Mouse (Mus musculus): ENCODE measurements around the gene Rps6kb2. TPM values are rescaled to one million over a fixed set of nuclear protein-coding genes. Genes with fewer than 3 reads are reported as not detected.
"Not testable (repeated sequence)": the region's sequence is repeated elsewhere in the genome, so short reads cannot be mapped to it uniquely, and the experiment has no call there.

Gene Rps6kb2
- total RNA-seq, 2 experiments from 2014 or later, result 16.5 to 16.8 TPM

DNA sequence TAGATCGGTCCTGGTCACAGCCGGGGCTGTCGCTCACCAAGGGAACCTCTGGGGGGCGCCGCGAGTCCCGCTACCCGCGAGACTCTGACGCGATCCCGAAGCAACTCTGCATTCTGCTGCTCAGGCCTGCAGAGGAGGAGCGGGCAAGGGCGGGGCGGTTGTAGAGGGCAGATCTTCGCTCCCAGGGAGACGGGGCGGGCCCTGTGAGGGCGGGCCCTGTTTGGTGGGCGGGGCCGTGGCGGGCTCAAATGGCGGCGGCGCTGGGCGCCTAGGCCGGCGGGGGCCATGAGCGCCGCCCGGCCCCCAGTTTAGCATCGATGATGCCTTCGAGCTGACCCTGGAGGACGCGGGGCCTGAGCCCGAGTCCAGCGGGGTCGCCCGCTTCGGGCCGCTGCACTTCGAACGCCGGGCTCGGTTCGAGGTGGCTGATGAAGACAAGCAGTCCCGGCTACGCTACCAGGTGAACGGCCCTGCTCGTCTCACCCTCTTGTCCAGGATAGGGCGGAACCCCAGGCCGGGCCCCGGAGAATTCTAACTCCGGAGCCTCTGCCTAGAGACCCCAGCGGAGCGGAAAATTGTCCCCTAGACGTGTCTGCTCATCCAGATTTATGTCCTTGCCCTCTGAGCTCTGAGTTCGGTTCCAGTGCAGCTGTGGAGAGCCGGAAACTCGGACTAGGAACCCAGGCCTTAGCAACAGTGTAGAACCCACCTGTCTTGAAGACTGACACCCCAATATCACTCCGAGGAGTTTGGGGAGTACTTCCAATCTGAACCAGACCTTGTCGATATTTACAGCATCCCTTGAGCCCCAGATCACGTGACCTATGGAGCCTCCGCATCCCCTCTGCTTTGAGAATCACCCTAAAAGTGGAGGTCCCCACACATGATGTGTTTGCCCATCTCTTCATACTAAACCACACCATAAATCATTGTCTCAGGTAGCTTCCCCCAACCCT is 37.1 kb downstream of the Rps6kb2 start, which contains the start of gene Aip:
TSS of gene Aip (minus strand) at position 118 of the 956 bp plus-strand sequence.
- intact Hi-C loops (cut with DNase I), result loop anchor here (2.0 kb wide), 1 partner anchor 37 kb away; the partner anchor contains the start of gene Rps6kb2
- peak; percentile 97 for DNase-seq (ENCODE audit: low spot score)

DNA sequence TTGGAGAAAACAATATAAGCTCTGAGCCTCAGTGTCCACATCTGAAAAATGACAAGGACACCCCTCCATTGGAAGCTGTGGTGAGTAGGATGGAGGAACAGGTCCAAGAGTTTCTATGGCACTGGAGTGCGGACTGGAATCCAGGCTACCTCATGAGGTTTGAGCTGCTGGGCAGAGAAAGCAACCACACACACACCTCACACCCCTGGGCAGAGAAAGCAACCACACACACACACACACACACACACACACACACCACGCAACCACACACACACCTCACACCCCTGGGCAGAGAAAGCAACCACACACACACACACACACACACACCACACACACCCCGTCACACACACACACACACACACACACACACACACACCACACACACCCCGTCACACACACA is 37.9 kb downstream of the Rps6kb2 start:
- DNase-seq (ENCODE audit: low spot score); intact Hi-C loops (cut with DNase I): not testable (repeated sequence)

DNA sequence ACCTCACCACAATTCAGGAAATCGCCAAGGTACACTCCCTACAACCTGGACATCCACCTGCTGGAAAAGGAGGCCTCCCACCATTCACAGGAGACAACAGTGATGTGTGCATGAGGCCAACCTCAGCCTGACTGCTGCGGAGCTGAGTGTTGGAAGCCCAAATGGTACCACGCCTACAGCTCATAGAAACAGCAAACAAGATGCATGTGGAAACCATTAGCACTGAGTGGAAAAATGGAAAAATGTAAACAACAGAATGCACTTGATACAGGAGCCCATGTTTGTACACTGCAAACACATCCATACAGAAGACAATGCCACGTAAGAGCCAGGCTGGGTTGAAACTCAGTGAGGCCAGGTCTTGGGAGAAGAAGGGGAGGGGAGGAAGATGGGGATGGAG is 38.7 kb downstream of the Rps6kb2 start:
- intact Hi-C loops (cut with DNase I), result loop anchor here (5.0 kb wide), 1 partner anchor 103 kb away; no protein-coding TSS in a partner anchor
- no peak for DNase-seq (ENCODE audit: low spot score)

DNA sequence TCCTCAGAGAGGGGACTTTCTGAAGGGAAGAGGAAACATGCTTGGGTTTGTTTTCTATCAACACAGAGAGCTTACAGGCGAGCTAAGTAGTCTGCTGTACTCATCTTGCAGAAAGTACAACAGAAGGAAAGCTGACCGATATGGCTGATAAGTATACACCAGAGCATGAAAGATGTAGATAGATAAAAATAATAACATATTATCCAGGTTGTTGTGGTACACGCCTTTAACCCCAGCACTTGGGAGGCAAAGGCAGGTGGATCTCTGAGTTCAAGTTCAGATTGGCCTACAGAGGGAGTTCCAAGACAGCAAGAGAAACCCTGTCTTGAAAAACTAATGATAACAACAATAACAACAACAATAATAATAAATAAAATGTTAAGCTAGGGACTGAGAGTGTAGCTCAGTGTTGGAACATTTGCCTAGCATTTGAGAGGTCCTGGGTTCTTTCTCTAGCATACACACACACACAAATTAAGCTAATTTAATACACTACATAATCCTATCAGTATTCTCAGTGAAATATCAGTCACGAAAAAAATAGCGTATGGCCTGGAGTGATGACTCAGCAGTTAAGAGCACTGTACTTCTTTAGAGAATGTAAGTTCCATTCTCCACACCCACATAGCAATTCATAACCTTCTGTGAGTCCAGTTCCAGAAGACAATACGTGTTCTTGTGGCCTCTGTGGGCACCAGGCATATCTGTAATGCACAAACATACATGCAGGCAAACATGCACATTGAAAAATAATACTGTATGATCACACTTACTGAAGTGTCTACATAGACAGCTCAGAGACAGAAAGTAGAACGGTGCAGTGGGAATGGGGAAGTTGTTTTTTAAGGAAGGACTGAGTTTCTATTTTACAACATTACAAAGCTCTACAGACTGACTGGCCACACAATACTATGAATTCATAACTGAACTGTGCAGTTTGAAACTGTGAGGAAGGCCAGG is 40.5 kb downstream of the Rps6kb2 start:
- intact Hi-C loops (cut with DNase I), result loop anchor here (5.0 kb wide), 1 partner anchor 105 kb away; no protein-coding TSS in a partner anchor
- no peak for DNase-seq (ENCODE audit: low spot score)

DNA sequence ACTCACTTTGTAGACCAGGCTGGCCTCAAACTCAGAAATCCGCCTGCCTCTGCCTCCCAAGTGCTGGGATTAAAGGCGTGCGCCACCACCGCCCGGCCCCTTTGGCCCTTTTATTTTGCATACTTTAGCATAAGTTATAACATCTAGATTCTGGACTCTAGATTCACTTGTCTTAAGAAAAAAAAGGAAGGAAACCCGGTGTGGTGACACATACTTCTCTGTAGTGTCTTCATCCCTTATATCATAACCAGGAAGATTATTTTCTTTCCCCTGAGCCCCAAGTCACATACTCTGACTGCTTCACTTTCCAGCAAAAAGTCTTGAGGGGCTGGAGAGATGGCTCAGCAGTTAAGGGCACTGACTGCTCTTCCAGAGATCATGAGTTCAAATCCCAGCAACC is 41.3 kb downstream of the Rps6kb2 start:
- intact Hi-C loops (cut with DNase I), result loop anchor here (5.0 kb wide), 1 partner anchor 105 kb away; no protein-coding TSS in a partner anchor
- DNase-seq (ENCODE audit: low spot score), result not testable (repeated sequence)

DNA sequence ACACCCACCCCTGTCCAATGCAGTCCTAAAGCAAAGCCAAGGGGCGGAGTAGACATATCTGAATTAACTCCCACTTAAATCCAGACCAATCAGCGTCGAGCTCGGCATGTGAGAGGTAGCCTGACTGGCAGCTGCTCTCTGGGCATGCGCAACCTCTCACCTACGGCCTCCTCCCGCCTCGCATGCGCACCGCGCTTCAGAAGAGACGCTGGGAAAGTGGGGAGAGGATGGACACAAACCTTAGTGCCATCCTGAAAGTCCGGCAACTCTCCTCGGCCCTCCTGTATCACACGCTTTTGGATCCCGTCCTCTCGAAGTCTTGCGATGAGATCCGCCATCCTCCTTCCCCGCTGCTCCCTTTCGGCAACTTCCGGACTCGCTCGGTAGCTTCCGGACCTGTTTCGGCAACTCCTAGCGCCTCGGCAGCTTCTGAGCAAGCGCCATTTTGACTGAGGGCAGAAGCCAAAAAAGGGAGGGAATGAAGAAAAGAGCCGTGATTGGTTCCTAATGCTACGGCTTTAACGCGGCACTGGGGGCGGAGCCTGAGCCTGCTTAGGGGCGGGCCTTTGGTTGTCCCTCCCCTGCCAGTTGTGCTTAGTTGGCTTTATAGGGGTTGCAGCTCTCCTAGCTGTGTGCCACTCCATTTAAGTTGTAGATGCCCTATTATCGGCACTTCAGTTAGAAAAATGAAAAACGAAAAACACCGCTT is 41.9 kb downstream of the Rps6kb2 start:
- intact Hi-C loops (cut with DNase I), result loop anchor here (5.0 kb wide), 1 partner anchor 106 kb away; no protein-coding TSS in a partner anchor
- peak; percentile 94 for DNase-seq (ENCODE audit: low spot score)

DNA sequence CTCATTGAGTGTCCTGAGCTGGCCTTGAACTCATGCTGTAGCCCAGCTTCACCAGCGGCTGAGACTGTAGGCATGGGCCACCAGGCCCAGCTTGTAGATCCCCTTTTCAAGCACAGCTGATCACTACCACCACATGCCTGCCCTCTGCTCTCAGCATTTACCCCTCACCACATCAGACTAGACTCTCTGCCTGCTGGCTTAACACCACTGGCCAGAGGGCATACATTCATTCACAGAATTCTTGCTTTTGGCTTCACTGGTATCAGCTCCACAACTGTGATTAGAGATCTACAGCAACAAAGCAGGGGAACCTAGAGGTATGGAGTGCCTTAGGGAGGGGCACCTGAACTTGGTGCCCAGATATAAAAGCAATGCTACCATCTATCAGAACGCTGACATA is 42.7 kb downstream of the Rps6kb2 start:
- DNase-seq (ENCODE audit: low spot score), result no peak
- intact Hi-C loops (cut with DNase I), result loop anchor here (5.0 kb wide), 1 partner anchor 107 kb away; no protein-coding TSS in a partner anchor

DNA sequence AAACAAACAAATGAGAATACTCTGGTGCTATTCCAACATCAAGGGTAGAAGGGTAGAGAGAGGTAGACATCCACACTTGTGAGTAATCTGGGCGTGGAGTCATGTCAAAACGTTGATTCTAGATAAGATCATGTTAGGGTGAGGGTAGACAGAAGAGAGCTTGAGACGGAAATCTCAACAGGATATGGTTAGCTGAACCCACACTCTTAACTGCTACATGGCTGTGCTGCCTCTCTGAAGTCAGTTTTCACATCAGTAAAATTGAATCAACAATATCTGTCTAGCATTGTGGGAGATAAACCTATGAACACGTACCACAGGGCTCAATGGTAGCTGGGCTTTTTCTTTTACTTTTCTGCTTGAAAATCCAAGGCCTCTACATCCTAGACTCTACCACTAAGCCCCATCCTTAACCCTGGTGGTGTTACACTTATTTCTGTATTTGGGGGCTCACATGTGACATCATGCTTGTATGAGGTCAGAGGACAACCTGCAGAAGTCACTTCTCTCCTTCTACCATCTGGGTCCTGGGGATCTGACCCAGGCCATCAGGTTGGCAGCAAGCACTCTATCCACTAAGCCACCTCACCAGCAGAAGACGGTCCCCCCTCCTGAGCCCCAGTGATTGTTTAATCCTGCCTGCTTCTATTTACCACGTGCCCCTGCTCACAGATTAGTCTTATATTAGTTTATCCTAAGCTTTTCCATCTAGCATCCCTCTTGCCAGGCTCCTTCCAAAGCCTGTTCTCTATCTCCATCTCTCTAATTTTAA is 43.3 kb downstream of the Rps6kb2 start:
- DNase-seq (ENCODE audit: low spot score), result no peak
- intact Hi-C loops (cut with DNase I), result loop anchor here (2.0 to 5.0 kb wide), 2 partner anchors 19 to 107 kb away; no protein-coding TSS in a partner anchor

DNA sequence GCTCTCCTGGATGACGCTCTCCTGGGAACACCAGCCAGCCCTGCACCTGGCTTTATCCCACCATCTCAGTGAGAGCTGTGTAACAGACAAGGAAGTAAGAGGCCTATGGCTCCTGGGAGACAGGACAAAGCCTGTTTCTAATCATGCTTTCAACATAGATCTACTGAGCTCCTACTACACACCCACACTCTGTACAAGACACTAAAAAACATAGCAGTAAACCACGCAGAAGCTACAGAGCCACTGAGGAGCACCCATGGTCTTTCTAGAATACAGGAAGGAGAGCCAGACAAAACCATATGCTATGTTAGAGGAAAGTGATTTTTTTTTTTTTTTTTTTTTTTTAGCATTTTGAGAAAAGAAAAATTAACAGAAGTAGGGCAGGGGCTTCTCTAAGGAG is 44.8 kb downstream of the Rps6kb2 start:
- intact Hi-C loops (cut with DNase I), result loop anchor here (2.0 kb wide), 1 partner anchor 18 kb away; no protein-coding TSS in a partner anchor
- no peak for DNase-seq (ENCODE audit: low spot score)

DNA sequence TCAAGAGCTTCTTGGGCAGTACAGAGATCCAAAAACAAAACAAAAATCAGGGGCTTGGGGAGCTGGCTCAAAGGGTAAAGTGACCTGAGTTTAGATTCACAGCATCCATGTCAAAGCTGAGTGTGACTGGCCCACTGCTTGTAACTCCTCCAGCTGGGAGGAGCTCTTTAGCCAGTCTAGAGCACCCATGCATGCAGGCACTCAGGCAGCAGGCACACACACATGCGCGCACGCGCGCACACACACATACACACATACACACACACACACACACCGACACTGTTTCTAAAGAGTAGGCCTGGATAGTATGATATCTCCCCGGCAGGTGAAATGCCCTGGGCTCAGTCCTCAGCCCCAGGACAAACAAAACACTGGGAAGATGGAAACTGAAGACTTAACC is 46.1 kb downstream of the Rps6kb2 start:
- intact Hi-C loops (cut with DNase I), result no loop called here

DNA sequence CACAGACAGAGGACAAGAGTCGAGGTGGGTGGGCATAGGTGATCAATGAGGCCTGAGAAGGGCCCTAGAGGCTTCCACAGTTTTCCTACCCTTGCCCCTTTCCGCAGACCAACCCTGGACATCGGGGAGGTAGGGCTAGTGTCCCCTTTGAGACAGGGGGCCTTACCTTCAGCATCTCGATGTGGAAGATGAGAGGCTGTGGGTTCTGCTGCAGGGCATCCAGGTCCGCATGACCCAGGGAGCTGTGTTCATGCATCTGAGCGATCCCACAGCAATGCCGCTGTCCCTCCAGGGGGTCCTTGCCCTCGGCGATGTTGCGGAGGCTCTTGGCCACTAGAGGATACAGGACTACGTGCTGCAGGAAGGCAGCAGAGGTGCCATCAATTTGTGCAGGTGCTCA is 47.3 kb downstream of the Rps6kb2 start:
- no peak for DNase-seq (ENCODE audit: low spot score)
- intact Hi-C loops (cut with DNase I), result no loop called here

More for the DNA sequence above, 46.1 kb downstream of the Rps6kb2 start:
- no peak for DNase-seq (ENCODE audit: low spot score)

DNA sequence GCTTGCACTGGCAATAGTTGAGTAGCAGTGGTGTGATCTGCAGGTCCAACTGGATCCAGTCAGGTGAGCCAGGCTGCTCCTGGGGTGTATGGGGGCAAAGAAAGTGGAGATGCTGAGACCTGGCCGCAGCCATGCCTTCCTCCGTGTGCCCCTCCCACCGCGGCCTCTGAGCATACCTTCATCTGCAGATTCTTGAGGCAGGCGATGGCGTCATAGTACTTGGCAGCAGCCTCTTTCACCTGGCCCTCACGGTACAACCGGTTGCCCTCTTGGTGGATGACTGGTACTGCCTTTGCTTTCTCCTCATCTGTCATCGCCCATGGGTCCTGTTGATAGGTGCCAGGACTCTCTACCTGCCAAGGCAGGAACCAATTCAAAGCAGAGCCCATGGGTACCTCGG is 48.0 kb downstream of the Rps6kb2 start:
- intact Hi-C loops (cut with DNase I), result no loop called here
- no peak for DNase-seq (ENCODE audit: low spot score)

DNA sequence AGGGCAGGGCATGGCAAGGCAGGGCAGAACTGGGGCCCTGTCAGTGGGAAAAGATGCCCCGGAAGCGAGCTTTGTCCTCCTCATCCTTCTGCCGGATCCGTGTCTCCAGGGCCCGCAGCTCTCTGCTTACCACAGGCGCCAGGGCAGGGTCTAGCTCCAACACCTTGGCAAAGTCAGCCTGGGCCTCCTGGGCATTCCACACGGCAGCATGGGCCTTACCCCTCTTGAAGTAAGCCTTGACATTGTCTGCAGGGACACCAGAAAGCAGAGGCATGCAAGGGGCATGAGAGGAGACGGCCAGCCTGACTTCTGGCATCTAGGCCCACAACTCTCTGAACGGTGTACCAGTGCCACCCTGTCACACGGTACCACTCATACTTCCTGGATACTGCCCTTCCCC is 48.6 kb downstream of the Rps6kb2 start:
- DNase-seq (ENCODE audit: low spot score), result no peak
- intact Hi-C loops (cut with DNase I), result no loop called here

DNA sequence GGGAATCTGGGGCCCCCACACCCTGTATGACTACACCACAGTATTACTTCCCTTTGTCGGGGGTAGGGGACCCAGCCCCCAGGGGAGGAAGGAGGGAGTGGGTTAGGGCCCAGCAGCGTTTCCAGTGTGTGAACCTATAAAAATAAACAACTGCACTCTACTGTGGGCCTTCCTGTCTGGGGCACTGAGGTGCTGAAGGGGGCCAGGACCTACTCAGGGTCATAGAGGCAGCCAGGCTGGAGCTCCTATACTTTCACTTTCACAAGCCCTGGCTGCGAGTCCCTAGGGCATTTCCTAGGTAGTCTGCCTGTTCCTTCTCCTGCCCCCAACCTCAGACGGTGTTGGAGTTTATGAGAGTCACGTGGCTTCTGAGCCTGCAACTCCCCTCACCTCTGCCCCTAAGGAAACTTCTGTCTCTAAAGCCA is 49.3 kb downstream of the Rps6kb2 start:
- no peak for DNase-seq (ENCODE audit: low spot score)
- intact Hi-C loops (cut with DNase I), result no loop called here

DNA sequence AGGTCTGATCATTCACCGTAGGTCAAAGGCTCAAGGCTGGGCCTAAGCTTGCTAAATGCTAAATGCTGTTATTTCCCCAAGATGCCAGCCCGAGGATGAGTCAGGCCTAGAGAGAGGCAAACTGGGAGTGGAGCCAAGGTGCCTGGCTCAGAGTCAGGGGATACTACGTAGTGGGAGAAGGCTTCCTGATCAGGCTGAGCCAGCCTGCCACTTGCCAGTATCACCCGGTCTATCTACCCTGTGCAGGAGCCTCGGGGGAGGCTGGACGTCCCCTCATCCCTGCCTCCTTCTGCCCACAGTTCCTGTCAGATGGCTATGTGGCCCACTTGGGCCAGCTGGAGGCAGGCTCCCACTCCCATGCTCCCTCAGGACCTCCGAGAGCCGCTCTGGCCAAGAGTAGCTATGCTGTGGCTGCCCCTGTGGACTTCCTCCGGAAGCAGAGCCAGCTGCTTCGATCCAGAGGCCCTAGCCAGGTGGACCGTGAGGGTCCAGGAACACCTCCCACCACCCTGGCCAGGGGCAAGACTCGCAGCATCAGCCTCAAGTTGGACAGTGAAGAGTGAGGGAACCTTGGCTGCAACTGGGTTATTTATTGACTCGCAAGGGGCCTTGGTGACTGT is 49.9 kb downstream of the Rps6kb2 start:
- intact Hi-C loops (cut with DNase I), result no loop called here
- DNase-seq (ENCODE audit: low spot score), result peak; percentile 60

DNA sequence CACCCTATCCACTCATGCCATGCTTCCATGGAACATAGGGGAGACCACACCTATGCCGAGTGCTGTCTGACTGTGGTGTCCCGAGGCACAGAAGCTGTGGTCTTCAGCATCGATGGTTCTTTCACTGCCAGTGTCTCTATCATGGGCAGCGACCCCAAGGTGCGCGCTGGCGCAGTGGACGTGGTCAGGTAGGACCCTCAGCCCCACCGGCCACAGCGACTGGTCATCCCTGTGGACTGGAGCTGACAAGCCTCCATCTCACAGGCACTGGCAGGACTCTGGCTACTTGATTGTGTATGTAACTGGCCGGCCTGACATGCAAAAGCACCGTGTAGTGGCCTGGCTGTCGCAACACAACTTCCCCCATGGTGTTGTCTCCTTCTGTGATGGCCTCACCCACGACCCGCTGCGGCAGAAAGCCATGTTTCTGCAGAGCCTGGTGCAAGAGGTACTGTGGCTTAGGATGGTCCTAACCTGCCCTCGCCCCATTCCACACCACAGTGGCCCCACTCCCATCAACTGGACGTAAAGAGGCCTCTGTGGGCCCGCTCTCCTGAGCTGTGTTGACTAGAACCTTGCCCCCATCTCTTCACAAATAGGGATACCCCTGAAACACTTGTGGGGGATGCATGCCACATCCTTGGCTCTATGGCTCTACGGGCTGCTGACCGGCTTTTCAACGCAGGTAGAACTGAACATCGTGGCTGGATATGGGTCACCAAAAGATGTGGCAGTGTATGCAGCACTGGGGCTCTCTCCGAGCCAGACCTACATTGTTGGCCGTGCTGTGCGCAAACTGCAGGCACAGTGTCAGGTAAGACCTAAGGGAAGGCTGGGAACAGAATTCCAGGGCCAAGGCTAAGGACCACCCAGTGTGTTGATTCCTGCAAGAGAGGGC is 50.8 kb downstream of the Rps6kb2 start:
- intact Hi-C loops (cut with DNase I), result no loop called here
- no peak for DNase-seq (ENCODE audit: low spot score)

DNA sequence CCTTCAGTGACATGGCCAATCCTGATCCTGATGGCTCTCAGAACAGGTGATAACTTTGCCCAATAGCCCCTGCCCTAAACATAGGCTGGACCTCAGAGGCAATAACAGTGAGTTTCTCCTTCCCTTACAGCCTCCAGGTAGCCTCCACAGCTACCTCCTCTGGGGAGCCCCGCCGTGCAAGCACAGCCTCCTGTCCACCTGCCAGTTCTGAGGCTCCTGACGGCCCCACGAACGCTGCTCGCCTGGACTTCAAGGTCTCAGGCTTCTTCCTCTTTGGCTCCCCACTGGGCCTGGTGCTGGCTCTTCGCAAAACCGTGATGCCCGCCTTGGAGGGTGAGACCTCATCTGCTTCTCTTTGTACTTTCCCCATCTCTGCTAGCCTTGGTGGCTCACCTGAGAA is 54.6 kb downstream of the Rps6kb2 start:
- intact Hi-C loops (cut with DNase I), result no loop called here

More for the DNA sequence above, 54.6 kb downstream of the Rps6kb2 start:
- no peak for DNase-seq (ENCODE audit: low spot score)
